Mouse (Mus musculus) liver, embryonic 14.5 days (tissue): Measurements from ENCODE around the gene Nt5c2. TPM values are rescaled to one million over a fixed set of nuclear protein-coding genes. Genes with fewer than 3 reads are reported as not detected.
A peak's percentile ranks its signal among the peaks of the same experiment; 100 is the strongest.

Source experiments
- ATAC-seq: fragments of 200-750 bp; cut with Nextera tagmentation; 2 replicates; pipeline ENCODE4 v1.8.0; 2017; ENCODE audit warnings: moderate number of reproducible peaks, mild to moderate bottlenecking, moderate library complexity; ENCODE audit not compliant: insufficient read depth
- DNase-seq, 3 experiments: peaks; one replicate each; pipeline ENCODE4 v3.0.0-alpha.2; 2012 to 2013; ENCODE audit warnings: low read depth in 3 of 3, low spot score in 3 of 3
- H3K27ac ChIP-seq: fragments of 300-500 bp; sonication (generic); 2 replicates; pipeline ENCODE4 v1.5.1; 2014; ENCODE audit warnings: moderate library complexity, mild to moderate bottlenecking, control low read depth, inconsistent platforms
- H3K27me3 ChIP-seq: fragments of 300-500 bp; sonication (generic); 2 replicates; pipeline ENCODE4 v1.6.1; 2014; ENCODE audit warnings: mild to moderate bottlenecking, low read length, moderate library complexity; ENCODE audit not compliant: control insufficient read depth, insufficient read depth
- H3K36me3 ChIP-seq: fragments of 300-500 bp; sonication (generic); replicated peaks from 2 replicates; pipeline ENCODE4 v1.6.1; 2014; ENCODE audit warnings: low read depth; ENCODE audit not compliant: control insufficient read depth, insufficient read depth
- H3K4me1 ChIP-seq, 2 experiments: fragments of 200-500 bp in 1 of 2; fragments of 300-500 bp in 1 of 2; sonication (generic) in 1 of 2; replicated peaks; 2 replicates each; pipeline ENCODE4 v1.6.1; 2012 to 2014; ENCODE audit warnings: antibody characterized with exemption in 1 of 2, inconsistent platforms in 1 of 2, low read length in 1 of 2; ENCODE audit not compliant: control insufficient read depth in 2 of 2, insufficient read depth in 2 of 2
- H3K4me2 ChIP-seq: fragments of 300-500 bp; sonication (generic); 2 replicates; pipeline ENCODE4 v1.6.1; 2014; ENCODE audit warnings: low read depth, mild to moderate bottlenecking, control low read depth, moderate library complexity
- H3K4me3 ChIP-seq, 2 experiments: fragments of 200-500 bp in 1 of 2; fragments of 300-500 bp in 1 of 2; sonication (generic) in 1 of 2; 2 replicates each; pipeline ENCODE4 v1.5.1; 2012 to 2014; ENCODE audit warnings: low read depth in 2 of 2, low read length in 2 of 2, mild to moderate bottlenecking in 2 of 2, control low read depth in 1 of 2, inconsistent platforms in 1 of 2, moderate library complexity in 1 of 2; ENCODE audit not compliant: insufficient read depth in 1 of 2
- H3K9ac ChIP-seq: fragments of 300-500 bp; sonication (generic); replicated peaks from 2 replicates; pipeline ENCODE4 v1.6.1; 2014; ENCODE audit warnings: mild to moderate bottlenecking, control low read depth, moderate library complexity
- H3K9me3 ChIP-seq: fragments of 300-500 bp; sonication (generic); 2 replicates; pipeline ENCODE4 v1.6.1; 2016; ENCODE audit warnings: low read length, mixed read lengths; ENCODE audit not compliant: control insufficient read depth
- CTCF ChIP-seq: IDR thresholded peaks from 2 replicates; pipeline ENCODE4 v1.5.1; 2016; ENCODE audit warnings: antibody characterized with exemption, low read depth, control low read depth
- EP300 ChIP-seq: IDR thresholded peaks from 2 replicates; pipeline ENCODE4 v1.6.1; 2016; ENCODE audit warnings: antibody characterized with exemption, low read depth
- WGBS: fragments of 180-500 bp; shearing (Covaris S2); extraction: QIAGEN DNeasy Blood & Tissue Kit; methylation state at CpG from one replicate; pipeline ENCODE4 v1.1.7; 2014; ENCODE audit not compliant: insufficient replicate concordance; 5-methylcytosine and 5-hydroxymethylcytosine counted together
- polyA plus RNA-seq, 2 experiments: library from polyadenylated mRNA; depleted of rRNA in 1 of 2; stranded (reverse) in 1 of 2; unstranded in 1 of 2; fragments of >200 nt; fragmentation: Nextera tagmentation in 1 of 2; extraction: Ambion mirVana in 1 of 2; gene quantifications; 2 replicates each; pipeline versions ENCODE4 v1.2.1 to v1.2.3; 2012 to 2014

Gene Nt5c2
- polyA plus RNA-seq, 2 experiments, result 14.9 to 45.0 TPM

DNA sequence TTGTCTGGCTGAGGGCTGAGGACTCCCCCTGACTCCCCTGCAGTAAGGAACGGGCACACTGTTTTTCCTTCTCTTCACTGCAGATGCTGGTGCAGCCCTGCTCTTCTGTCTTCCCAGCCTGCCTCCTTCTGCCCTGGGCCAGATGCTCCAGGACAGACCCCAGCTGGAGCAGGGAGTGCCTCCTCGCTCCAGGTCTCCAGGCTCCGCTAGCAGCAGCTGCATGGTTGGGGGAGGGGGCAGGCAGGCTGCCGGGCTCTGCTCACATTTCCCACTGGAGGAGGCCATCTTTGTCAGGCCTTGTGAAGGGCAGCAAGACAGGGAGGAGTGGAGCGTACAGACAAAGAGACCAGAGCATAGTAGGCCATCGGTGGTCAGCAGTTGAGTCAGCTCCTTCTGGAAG is 4.4 kb upstream of the Nt5c2 start:
- ATAC-seq, result no peak
- H3K27me3 ChIP-seq, result peaks cover 38% of the 10 kb centered on the region

DNA sequence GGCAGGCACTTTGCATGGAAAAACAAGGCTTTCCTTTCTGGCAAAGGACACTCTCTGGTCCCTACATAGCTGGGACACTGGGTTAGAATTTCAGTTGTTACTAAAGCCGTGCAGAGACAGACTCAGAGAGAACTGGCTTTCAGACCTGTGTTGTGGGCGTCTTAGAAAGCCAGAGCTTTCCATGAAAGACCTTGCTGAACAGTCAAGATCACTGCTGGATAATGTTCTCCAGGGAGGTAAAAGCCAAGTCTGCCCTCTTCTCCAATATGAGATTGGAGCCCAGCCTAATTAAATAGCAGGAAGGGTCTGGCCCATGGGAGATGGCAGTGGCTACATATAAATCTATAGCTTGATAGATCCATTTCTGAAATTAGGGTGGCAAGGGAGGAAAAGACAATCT is 3.4 kb upstream of the Nt5c2 start:
- no peak overlapping the region for H3K4me3 ChIP-seq
- H3K36me3 ChIP-seq, result no peaks in the 10 kb centered on the region
- no peak for DNase-seq
- peaks cover 48% of the 10 kb centered on the region for H3K27me3 ChIP-seq
- WGBS, result 34% methylated on average over 2 of the region's 2 CpGs
- H3K9me3 ChIP-seq, result no peaks in the 10 kb centered on the region
- no peak overlapping the region for H3K9ac ChIP-seq
- ATAC-seq, result no peak
- no peaks in the 10 kb centered on the region for H3K4me1 ChIP-seq
- H3K4me2 ChIP-seq, result no peak overlapping the region
- TF ChIP-seq CTCF (no peak), EP300 (no peak)
- H3K27ac ChIP-seq, result no peak overlapping the region

More for the DNA sequence above, 4.4 kb upstream of the Nt5c2 start:
- no peak overlapping the region for H3K4me2 ChIP-seq
- TF ChIP-seq EP300, result no peak
- TF ChIP-seq CTCF, result no peak
- H3K27ac ChIP-seq, result no peak overlapping the region
- WGBS, result 31% methylated on average over 6 of the region's 6 CpGs
- H3K4me3 ChIP-seq, result no peak overlapping the region
- peaks cover 0 to 2% of the 10 kb centered on the region in 2 experiments; a peak in 1 of 4 replicates for H3K4me1 ChIP-seq
- no peak for DNase-seq
- no peak overlapping the region for H3K9ac ChIP-seq
- H3K36me3 ChIP-seq, result no peaks in the 10 kb centered on the region
- no peaks in the 10 kb centered on the region for H3K9me3 ChIP-seq

DNA sequence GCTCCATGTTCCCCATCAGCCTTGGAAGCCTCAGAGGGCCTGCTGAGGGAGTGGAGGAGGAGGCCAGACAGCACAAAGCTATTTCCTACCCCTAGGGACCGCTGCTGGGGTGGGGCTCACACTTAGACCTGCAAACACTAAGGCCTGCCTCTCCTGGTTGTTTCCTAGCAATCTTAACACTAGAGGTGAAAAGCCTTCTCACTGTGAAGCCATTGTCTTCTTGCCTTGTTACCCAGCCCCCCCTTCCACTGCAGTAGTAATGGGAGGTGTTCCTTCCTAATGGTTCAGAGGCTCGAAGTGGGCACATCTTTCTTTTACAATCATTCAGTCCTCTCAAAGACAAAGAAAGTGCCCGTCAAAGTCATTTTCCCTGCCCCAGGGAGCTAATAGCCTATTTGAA is 2.9 kb upstream of the Nt5c2 start:
- H3K9me3 ChIP-seq, result no peaks in the 10 kb centered on the region
- no peak overlapping the region for H3K4me2 ChIP-seq
- DNase-seq, result no peak
- no peaks in the 10 kb centered on the region for H3K4me1 ChIP-seq
- peaks cover 53% of the 10 kb centered on the region for H3K27me3 ChIP-seq
- no peak overlapping the region for H3K9ac ChIP-seq
- no peak for TF ChIP-seq EP300
- no peak for TF ChIP-seq CTCF
- H3K4me3 ChIP-seq, result no peak overlapping the region
- WGBS, result 6% methylated on average over 3 of the region's 3 CpGs
- ATAC-seq, result no peak
- no peaks in the 10 kb centered on the region for H3K36me3 ChIP-seq
- H3K27ac ChIP-seq, result no peak overlapping the region

DNA sequence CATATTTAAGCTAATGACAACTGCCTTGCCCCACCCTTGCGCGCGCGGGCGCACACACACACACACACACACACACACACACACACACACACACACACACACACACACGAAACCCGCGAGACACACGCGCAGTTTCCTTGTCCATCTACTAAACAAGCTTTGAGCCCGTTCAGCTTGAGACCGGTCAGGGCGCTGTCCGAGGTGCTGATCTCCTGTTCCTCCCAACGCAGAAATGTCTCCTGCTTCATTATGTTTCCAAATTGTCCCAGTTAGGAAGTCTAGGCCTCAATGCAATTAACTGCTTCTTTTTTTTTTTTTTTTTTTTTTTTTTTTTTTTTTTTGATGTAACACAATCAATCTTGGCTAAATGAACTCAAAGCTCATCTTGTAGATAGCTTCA is 1.5 kb upstream of the Nt5c2 start:
- Histone ChIP-seq H3K4me1 (no peaks in the 10 kb centered on the region), H3K9me3 (no peaks in the 10 kb centered on the region), H3K36me3 (no peaks in the 10 kb centered on the region), H3K9ac (no peak overlapping the region), H3K27ac (no peak overlapping the region), H3K4me2 (no peak overlapping the region), H3K27me3 (peaks cover 57% of the 10 kb centered on the region), H3K4me3 (no peak overlapping the region)
- WGBS, result under 1% methylated on average over 15 of the region's 15 CpGs
- DNase-seq (peak; percentile 42 to 51 (median 45)), ATAC-seq (no peak)
- TF ChIP-seq EP300, result no peak
- TF ChIP-seq CTCF, result no peak

DNA sequence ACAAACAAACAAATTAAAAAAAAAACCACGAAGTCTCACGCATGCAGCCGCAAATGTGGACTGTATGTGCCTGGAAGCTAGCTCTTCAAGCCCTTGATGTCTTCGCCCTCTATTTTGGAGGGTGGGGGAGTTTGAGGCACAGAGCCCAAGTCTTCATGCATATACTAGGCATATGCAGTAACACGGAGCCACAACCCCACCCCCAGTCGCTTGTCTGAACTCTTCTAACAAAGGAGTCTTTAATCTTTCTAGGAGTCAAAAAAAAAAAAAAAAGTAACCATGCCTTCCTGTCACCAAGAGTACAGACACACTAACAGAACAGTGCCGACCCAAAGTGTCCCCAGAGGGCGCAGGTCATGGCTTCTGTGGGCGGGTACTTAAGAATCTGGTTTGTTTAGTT is 1.0 kb upstream of the Nt5c2 start:
- Histone ChIP-seq H3K4me3 (no peak overlapping the region), H3K4me1 (no peaks in the 10 kb centered on the region), H3K4me2 (no peak overlapping the region), H3K27me3 (peaks cover 57% of the 10 kb centered on the region), H3K9ac (no peak overlapping the region), H3K9me3 (no peaks in the 10 kb centered on the region), H3K27ac (no peak overlapping the region), H3K36me3 (no peaks in the 10 kb centered on the region)
- no peak for DNase-seq
- no peak for TF ChIP-seq EP300
- TF ChIP-seq CTCF, result no peak
- ATAC-seq, result no peak
- 8% methylated on average over 9 of the region's 9 CpGs for WGBS
